Comparison of ENCODE assay signal across 26 mouse cellular contexts in the genomic region with DNA sequence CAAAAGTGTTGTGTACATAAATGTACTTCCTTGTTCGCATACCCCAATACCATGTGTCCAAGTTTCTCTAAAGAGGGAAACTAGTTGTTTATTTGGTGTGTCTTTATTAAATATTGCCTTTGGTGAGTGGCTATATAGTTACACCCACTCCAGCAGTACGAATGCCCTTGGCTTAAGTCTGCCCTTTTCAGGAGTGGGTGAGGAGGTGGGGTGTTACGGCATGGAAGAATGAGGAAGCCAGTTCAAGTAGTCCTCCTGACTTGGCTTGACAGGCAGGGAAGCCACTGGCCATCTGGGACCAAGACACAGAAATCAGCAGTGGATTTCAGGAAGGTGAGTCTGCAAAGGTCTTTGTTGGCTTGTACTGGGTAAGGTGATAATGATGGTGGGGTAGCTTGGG. TPM values are rescaled to one million over a fixed set of nuclear protein-coding genes. Genes with fewer than 3 reads are reported as not detected.
DNase-seq lines count a peak whose midpoint lies in the region; ATAC-seq and TF ChIP-seq lines count a peak whose summit lies in the region.
"Had no signal": no experiment of that assay in that cellular context is flagged by ENCODE, and none has a peak within 500 bp of the region (broad histone marks: within the 10 kb centered on the region; RNA-seq: fewer than 3 reads in every experiment).

No protein-coding gene starts in this region.

- 82% methylated on average over 3 of the region's 3 CpGs for WGBS in stomach, embryonic 16.5 days
- 80% methylated on average over 3 of the region's 3 CpGs for WGBS in stomach, postnatal 0 days

- DNase-seq in lung, adult 18-20 months = peak; percentile 67 to 75
- DNase-seq in lung, postnatal 4 days = no peak
- no peak for DNase-seq in stomach, postnatal 0 days (ENCODE audit: low spot score)
- peak; percentile 65 for DNase-seq in lung, postnatal 25 days (ENCODE audit: low spot score)
- DNase-seq in adrenal gland, adult 8-10 months = no peak
- DNase-seq in adrenal gland, postnatal 4 days (ENCODE audit: low spot score in 2 of 2) = no peak
- DNase-seq: adrenal gland, adult 2 months; adrenal gland, postnatal 14 days; adrenal gland, postnatal 36 days; B cell, adult 2 months; cerebellum, adult 11 months; cerebellum, adult 18-20 months; cerebellum, adult 8-10 months; cerebellum, adult 9-11 months; cerebellum, postnatal 36 days; embryo, embryonic 11 days; forebrain, postnatal 0 days had no signal

- no peak for TF ChIP-seq EP300 in stomach, postnatal 0 days (optimal IDR thresholded peaks at IDR 0.05)

- no peak overlapping the region for H3K4me3 ChIP-seq in stomach, embryonic 16.5 days (replicated peaks; ENCODE audit: low read length)
- H3K4me3 ChIP-seq in stomach, postnatal 0 days (ENCODE audit: low read depth, low read length) = no peak overlapping the region
- H3K4me3 ChIP-seq: embryonic facial prominence, embryonic 13.5 days; embryonic facial prominence, embryonic 15.5 days; erythroblast, embryonic 14.5 days; forebrain, embryonic 13.5 days; forebrain, embryonic 15.5 days had no signal

- TF ChIP-seq CTCF in stomach, postnatal 0 days (IDR thresholded peaks at IDR 0.05; ENCODE audit: low read depth) = no peak

- H3K4me1 ChIP-seq in stomach, embryonic 16.5 days (ENCODE audit: control insufficient read depth, insufficient read depth, low read length) = peaks cover 5% of the 10 kb centered on the region
- no peaks in the 10 kb centered on the region for H3K4me1 ChIP-seq in stomach, postnatal 0 days (replicated peaks; ENCODE audit: control insufficient read depth, insufficient read depth)

- no peaks in the 10 kb centered on the region for H3K27me3 ChIP-seq in stomach, embryonic 16.5 days (ENCODE audit: control insufficient read depth, insufficient read depth, low read length)
- no peaks in the 10 kb centered on the region for H3K27me3 ChIP-seq in stomach, postnatal 0 days (ENCODE audit: control insufficient read depth, insufficient read depth, low read length)
- H3K27me3 ChIP-seq: embryonic facial prominence, embryonic 13.5 days; embryonic facial prominence, embryonic 15.5 days; forebrain, embryonic 13.5 days; forebrain, embryonic 15.5 days had no signal

- H3K36me3 ChIP-seq in stomach, embryonic 16.5 days (ENCODE audit: control insufficient read depth, insufficient read depth, low read length) = no peaks in the 10 kb centered on the region
- no peaks in the 10 kb centered on the region for H3K36me3 ChIP-seq in stomach, postnatal 0 days (ENCODE audit: control insufficient read depth, insufficient read depth, low read length)
- H3K36me3 ChIP-seq: forebrain, embryonic 15.5 days had no signal

- no peak overlapping the region for H3K27ac ChIP-seq in stomach, embryonic 16.5 days (ENCODE audit: low read length)
- H3K27ac ChIP-seq in stomach, postnatal 0 days (replicated peaks) = no peak overlapping the region
- H3K27ac ChIP-seq: embryonic facial prominence, embryonic 13.5 days; embryonic facial prominence, embryonic 15.5 days; forebrain, embryonic 13.5 days; forebrain, embryonic 15.5 days had no signal

- H3K4me2 ChIP-seq in stomach, embryonic 16.5 days (ENCODE audit: low read depth, low read length) = no peak overlapping the region
- no peak overlapping the region for H3K4me2 ChIP-seq in stomach, postnatal 0 days (replicated peaks; ENCODE audit: low read depth)
- H3K4me2 ChIP-seq: embryonic facial prominence, embryonic 13.5 days; embryonic facial prominence, embryonic 15.5 days; forebrain, embryonic 13.5 days; forebrain, embryonic 15.5 days had no signal

- 0 out of 2 replicates have a peak overlapping the region, but pooled peaks have one; percentile 7 for H3K9ac ChIP-seq in stomach, embryonic 16.5 days (ENCODE audit: low read length)
- H3K9ac ChIP-seq in stomach, postnatal 0 days (ENCODE audit: low read length) = no peak overlapping the region
- H3K9ac ChIP-seq: embryonic facial prominence, embryonic 13.5 days; embryonic facial prominence, embryonic 15.5 days; forebrain, embryonic 13.5 days; forebrain, embryonic 15.5 days; forebrain, postnatal 0 days had no signal

- H3K9me3 ChIP-seq in stomach, embryonic 16.5 days (replicated peaks; ENCODE audit: control insufficient read depth, low read length) = no peaks in the 10 kb centered on the region
- H3K9me3 ChIP-seq in stomach, postnatal 0 days (ENCODE audit: control insufficient read depth, low read length) = no peaks in the 10 kb centered on the region
- H3K9me3 ChIP-seq: embryonic facial prominence, embryonic 13.5 days; embryonic facial prominence, embryonic 15.5 days; forebrain, embryonic 13.5 days; forebrain, embryonic 15.5 days; G1E had no signal

- ATAC-seq in stomach, embryonic 16.5 days (ENCODE audit: insufficient read depth, low FRiP score) = no peak
- ATAC-seq in stomach, postnatal 0 days (ENCODE audit: low FRiP score, low TSS enrichment) = no peak
- ATAC-seq: CD4-positive, CD25-positive, alpha-beta regulatory T cell, adult 4 months; forebrain, embryonic 13.5 days; forebrain, embryonic 15.5 days; forebrain, postnatal 0 days had no signal

RNA-seq across cellular contexts. Expression of a gene that starts 13.8 kb away (rescaled TPM):
- polyA plus RNA-seq in stomach, embryonic 16.5 days (2015; fragmentation: Nextera tagmentation; extraction: Ambion mirVana) = 0.30 and 0.60 TPM in 2 replicates
- polyA plus RNA-seq in stomach, postnatal 0 days (2015; fragmentation: Nextera tagmentation; extraction: Ambion mirVana) = 0.08 and 0.18 TPM in 2 replicates
- total RNA-seq in adrenal gland, adult 8-10 months (2022) = under 1 TPM; 0.05 to 0.09 (median 0.08) TPM
- under 1 TPM; 0.40 to 0.42 TPM for total RNA-seq in adrenal gland, postnatal 4 days (2021)
- total RNA-seq: adrenal gland, adult 2 months; common myeloid progenitor, adult 5-6 weeks had no signal
- polyA plus RNA-seq: G1E had no signal

RNA-seq across cellular contexts. Expression of a gene that starts 40.1 kb away (rescaled TPM):
- 73.7 and 74.1 TPM in 2 replicates for polyA plus RNA-seq in stomach, embryonic 16.5 days (2015; fragmentation: Nextera tagmentation; extraction: Ambion mirVana)
- 42.9 and 43.5 TPM in 2 replicates for polyA plus RNA-seq in stomach, postnatal 0 days (2015; fragmentation: Nextera tagmentation; extraction: Ambion mirVana)
- total RNA-seq in adrenal gland, adult 8-10 months (2022) = 100 to 1,000 TPM; 145 to 192 (median 162) TPM
- total RNA-seq in adrenal gland, postnatal 4 days (2021) = 100 to 1,000 TPM; 156 to 176 TPM

RNA-seq across cellular contexts. Expression of a gene that starts 49.6 kb away (rescaled TPM):
- 2.1 and 2.2 TPM in 2 replicates for polyA plus RNA-seq in stomach, embryonic 16.5 days (2015; fragmentation: Nextera tagmentation; extraction: Ambion mirVana)
- 1.1 TPM in 2 replicates for polyA plus RNA-seq in stomach, postnatal 0 days (2015; fragmentation: Nextera tagmentation; extraction: Ambion mirVana)
- total RNA-seq in adrenal gland, adult 8-10 months (2022) = 1 to 10 TPM; 1.2 to 2.6 (median 1.9) TPM
- under 1 TPM; 0.40 to 0.53 TPM for total RNA-seq in adrenal gland, postnatal 4 days (2021)
- total RNA-seq: common myeloid progenitor, adult 5-6 weeks had no signal
- polyA plus RNA-seq: CD4-positive, CD25-positive, alpha-beta regulatory T cell, adult 4 months; erythroblast, embryonic 14.5 days; G1E had no signal

RNA-seq across cellular contexts. Expression of a gene that starts 49.7 kb away (rescaled TPM):
- polyA plus RNA-seq in stomach, embryonic 16.5 days (2015; fragmentation: Nextera tagmentation; extraction: Ambion mirVana) = 4.1 and 5.0 TPM in 2 replicates
- 1.6 and 1.7 TPM in 2 replicates for polyA plus RNA-seq in stomach, postnatal 0 days (2015; fragmentation: Nextera tagmentation; extraction: Ambion mirVana)
- 1 to 10 TPM; 3.2 to 6.3 (median 5.3) TPM for total RNA-seq in adrenal gland, adult 8-10 months (2022)
- total RNA-seq in adrenal gland, postnatal 4 days (2021) = 1 to 10 TPM; 3.5 to 3.6 TPM
- total RNA-seq: common myeloid progenitor, adult 5-6 weeks had no signal
- polyA plus RNA-seq: G1E had no signal

Comparison
In these comparisons a context has a peak if more than half of its experiments do, and no peak if none do; other contexts are left out.
1. DNase-seq: peak in lung, adult 18-20 months (2 of 2) and lung, postnatal 25 days (single experiment); none in lung, postnatal 4 days (0 of 2), stomach, postnatal 0 days (single experiment), adrenal gland, adult 8-10 months (single experiment) and adrenal gland, postnatal 4 days (0 of 2).